Mouse (Mus musculus) CD8-positive naive resting alpha-beta T cell, adult 57 days (primary cell): ENCODE results near the gene Gata1. TPM values are rescaled to one million over a fixed set of nuclear protein-coding genes. Genes with fewer than 3 reads are reported as not detected.

Experiments used
- total RNA-seq: library from RNA; stranded (reverse); gene quantifications from one replicate; pipeline ENCODE4 v1.2.4, GENCODE M21; 2023

Gene Gata1
- total RNA-seq = 0.61 TPM

DNA sequence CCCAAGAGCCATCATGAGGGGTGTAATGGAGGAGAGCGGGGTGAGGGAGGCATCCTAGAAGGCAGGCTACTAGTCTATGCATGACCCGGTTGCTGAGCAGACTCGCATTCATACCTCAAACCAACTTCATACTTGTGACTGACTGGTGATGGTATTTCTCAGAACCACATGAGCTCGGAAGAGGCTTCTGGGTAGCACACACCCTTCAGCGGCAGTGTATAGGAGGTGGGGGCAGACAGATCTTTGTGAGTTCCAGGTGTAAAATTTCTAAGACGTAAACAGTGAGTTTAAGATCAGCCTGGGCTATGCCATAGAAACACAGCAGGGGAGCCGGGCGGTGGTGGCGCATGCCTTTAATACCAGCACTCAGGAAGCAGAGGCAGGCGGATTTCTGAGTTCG is at the start of gene Gata1:
Gene Gata1, minus strand, starts transcription at position 180 of the 400 bp plus-strand sequence.

DNA sequence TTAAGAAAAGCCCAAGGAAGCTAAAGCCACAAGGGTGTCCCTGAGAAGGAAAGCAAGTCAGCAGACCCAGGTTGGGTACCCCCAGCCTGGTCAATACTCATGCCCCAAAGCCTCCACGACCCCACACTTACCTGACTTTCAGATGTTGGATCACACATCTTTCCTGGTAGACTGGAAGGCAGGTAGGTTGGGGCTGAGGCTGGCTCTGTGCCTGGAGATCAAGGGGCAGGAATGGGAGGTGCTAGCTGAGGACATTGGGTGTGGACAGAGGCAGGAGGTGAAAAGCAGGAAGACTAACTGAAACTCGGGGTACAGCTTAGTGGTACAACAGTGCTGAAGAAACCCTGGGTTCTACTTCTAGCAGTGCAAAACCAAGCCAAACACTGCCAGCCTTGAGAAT is 40.4 kb upstream of the Gata1 start, which contains the start of gene Glod5:
Gene Glod5, minus strand, starts transcription at position 207 of the 400 bp plus-strand sequence.

DNA sequence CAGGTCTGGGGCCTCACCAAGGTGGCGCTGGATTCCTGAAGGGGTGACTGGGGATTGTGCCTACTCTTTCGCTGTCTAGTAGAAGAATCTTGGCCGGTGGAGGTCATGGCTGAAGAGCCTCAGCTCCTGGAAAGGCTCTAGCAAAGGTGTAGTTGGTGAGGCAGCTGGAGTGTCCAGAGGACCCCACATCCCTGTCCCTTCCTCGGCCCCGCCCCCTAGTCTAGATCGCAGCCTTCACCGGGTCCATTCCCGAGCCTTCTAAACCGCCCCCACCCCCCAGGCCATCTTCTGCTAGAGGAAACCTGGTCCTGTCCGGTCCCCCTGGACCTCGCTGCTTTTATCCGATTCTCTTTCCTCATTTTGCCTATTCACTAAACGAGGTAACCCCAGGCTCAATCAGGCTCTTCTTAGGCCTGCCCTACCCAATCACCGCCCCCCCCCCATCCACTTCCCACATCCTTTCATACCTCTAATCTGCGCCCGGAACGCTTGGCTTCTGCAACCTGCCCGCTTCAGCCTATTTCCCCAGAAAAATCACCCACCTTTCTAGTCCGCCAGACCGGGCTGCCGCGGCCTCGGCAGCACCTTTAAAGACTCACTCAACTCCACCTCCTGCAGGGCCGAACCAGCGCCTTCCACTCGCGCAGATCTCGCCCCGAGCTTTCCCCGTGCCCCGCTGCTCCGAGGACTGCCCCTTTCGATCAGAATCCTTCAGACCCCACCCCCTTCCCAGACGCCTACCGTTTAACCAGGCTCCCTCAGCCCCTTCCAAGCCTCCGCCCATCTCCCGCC is 30.6 kb downstream of the Gata1 start, which contains the start of gene Hdac6:
Gene Hdac6, minus strand, starts transcription at position 782 of the 792 bp plus-strand sequence.

DNA sequence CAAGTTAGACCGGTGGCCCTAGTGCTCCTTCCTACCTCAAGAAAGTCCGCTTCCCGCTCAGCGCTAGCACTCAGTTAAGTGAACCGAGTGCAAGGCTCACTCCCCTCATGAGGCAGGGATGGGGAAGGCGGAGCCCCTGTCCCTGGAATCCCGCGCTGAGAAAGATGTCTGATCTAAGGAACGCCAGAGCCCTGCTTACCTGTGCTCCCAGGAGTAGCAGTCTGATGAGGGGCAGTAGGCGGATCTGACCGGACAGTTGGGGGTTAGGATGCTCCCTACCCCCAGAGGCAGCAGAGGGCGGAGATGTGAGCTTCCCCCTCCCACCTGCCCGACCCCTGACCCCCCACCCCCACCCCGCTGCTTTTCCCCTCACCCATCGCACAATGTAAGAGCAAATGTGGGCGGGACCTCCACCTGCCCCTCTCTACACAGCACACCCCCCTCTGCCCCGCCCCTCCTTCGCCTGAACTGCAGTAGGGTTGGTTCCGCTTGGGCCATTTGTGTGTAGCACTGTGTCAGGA is 49.5 kb downstream of the Gata1 start, which contains the start of gene Eras:
Gene Eras, minus strand, starts transcription at position 338 of the 521 bp plus-strand sequence.

DNA sequence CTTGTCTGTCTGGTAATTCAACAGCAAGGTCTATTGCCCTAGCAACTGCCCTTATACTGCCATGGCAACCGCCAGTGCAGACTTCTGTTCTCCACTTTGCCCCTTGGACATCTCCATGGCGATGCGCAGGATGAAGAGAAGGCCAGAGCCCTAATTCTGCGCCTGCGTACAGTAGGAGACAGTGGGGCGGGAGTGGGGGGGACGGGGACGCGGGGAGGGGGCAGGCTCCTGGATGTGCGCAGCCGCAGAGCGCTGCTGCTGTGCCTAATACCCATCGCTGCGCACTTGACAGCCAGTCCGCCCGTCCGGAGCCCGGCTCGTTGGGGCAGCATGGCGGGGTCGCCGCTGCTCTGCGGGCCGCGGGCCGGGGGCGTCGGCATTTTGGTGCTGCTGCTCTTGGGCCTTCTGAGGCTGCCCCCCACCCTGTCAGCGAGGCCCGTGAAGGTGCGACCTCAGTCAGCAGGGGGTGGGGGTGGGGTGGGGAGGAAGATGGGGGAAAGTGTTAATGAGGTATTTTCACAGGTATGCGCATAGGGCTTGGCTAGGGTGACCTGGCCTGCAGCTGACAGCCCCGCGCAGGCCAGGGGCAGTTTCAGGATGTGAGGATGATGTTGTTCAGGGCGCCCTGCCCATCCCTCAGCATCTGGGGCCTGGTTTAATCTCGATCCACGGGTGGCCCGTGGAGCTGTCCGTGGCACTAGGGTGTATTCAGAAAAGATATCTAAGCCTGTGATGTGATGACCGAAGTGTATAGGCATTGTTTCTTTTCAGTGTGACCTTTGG is 58.1 kb downstream of the Gata1 start, which contains the start of gene Pcsk1n:
Gene Pcsk1n, plus strand, starts transcription at position 222 of the 783 bp plus-strand sequence.

Other genes with a start within 250 kb of the Gata1 start
- 17.0 TPM for gene Praf2, start 249.6 kb downstream of the Gata1 start, total RNA-seq
- not detected for gene Ccdc120, start 227.2 kb downstream of the Gata1 start, total RNA-seq
- 22.2 TPM for gene Tfe3, start 215.5 kb downstream of the Gata1 start, total RNA-seq
- gene Gripap1, start 188.3 kb downstream of the Gata1 start, total RNA-seq = 175 TPM
- 0.80 TPM for gene Kcnd1, start 155.8 kb downstream of the Gata1 start, total RNA-seq
- 214 TPM for gene Otud5, start 136.7 kb downstream of the Gata1 start, total RNA-seq
- gene Pim2, start 99.8 kb downstream of the Gata1 start, total RNA-seq = 121 TPM
- gene Slc35a2, start 94.0 kb downstream of the Gata1 start, total RNA-seq = 38.3 TPM
- gene Pqbp1, start 78.8 kb downstream of the Gata1 start, total RNA-seq = 68.3 TPM
- 31.9 TPM for gene Timm17b, start 78.7 kb downstream of the Gata1 start, total RNA-seq
- not detected for gene Gm10491, start 70.2 kb downstream of the Gata1 start, total RNA-seq
- gene Gm10490, start 68.5 kb downstream of the Gata1 start, total RNA-seq = not detected
- gene Pcsk1n, start 58.2 kb downstream of the Gata1 start, total RNA-seq = not detected
- not detected for gene Eras, start 49.5 kb downstream of the Gata1 start, total RNA-seq
- gene Hdac6, start 30.2 kb downstream of the Gata1 start, total RNA-seq = 11.2 TPM
- gene Glod5, start 40.4 kb upstream of the Gata1 start, total RNA-seq = not detected
- gene Suv39h1, start 96.7 kb upstream of the Gata1 start, total RNA-seq = 32.6 TPM
- 100 TPM for gene Was, start 112.4 kb upstream of the Gata1 start, total RNA-seq
- gene Wdr13, start 154.8 kb upstream of the Gata1 start, total RNA-seq = 44.8 TPM
- 531 TPM for gene Rbm3, start 167.8 kb upstream of the Gata1 start, total RNA-seq
- 16.1 TPM for gene Tbc1d25, start 198.1 kb upstream of the Gata1 start, total RNA-seq
- gene Ebp, start 215.4 kb upstream of the Gata1 start, total RNA-seq = 41.9 TPM
- gene Porcn, start 228.5 kb upstream of the Gata1 start, total RNA-seq = not detected